Mouse (Mus musculus) liver, adult 2 months (tissue): ENCODE data around the gene Cwc25.

Experiments used
- CTCF ChIP-seq: fragments of 200-500 bp; IDR thresholded peaks from 2 replicates; pipeline ENCODE4 v1.5.1; 2011; ENCODE audit warnings: low read depth, low read length, control low read depth
- POLR2A ChIP-seq: fragments of 200-500 bp; IDR thresholded peaks from 2 replicates; pipeline ENCODE4 v1.6.1; 2011; ENCODE audit warnings: low read length, control low read depth; ENCODE audit not compliant: insufficient read depth; ENCODE audit errors: extremely low read depth

DNA sequence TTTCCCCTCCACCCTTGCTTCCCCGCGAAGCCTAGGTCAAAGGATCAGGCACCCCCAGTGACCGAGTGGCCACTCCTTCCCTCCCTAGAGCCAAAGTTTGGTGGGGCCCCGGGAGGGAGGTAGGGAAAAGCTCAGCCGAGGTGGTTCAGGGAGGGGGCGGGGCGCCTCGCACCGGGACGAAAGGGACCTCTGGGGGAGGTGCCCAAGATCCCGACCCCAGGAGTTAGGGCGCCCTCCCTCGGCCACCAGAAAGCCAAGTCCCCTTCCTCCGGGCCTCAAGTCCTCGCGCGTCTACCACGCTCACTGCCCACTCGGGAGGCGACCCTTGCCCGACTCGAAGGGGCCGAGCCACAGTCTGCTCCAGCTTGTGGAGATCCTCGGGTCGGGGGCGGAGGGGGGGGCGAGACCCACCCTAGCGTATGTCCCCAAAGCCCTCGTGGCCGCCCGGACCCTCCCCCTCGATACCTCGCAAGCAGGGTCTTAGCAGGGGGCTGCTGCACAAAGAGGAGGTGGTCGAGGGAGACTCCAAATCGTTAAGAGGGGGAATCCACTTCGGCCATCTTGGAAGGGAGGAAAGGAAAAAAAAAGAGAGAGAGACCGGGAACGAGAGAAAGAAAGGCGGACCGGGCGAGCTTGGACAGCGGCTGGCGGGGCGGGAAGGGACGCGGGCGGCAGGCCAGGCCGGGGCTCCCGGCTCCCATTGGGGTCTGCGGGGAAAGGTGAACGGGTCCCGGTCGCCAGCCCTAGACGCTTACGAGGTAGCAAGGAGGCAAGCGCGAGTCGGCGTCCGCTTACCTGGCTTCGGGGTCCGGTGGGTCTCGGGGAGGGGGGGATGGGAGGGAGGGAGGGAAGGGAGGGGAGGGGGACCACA, 67.4 kb downstream of the Cwc25 start:
- TF ChIP-seq CTCF (peak; percentile 14; the same call in 1 of the 2 replicates), POLR2A (no peak)
